Mouse (Mus musculus) limb, embryonic 11.5 days (tissue): ENCODE data around the gene Phc2. TPM values are rescaled to one million over a fixed set of nuclear protein-coding genes. Genes with fewer than 3 reads are reported as not detected.

ENCODE experiments used
- ATAC-seq: fragments of 200-750 bp; cut with Nextera tagmentation; 2 replicates; pipeline ENCODE4 v1.8.0; 2017; ENCODE audit warnings: low read depth; ENCODE audit not compliant: insufficient number of reproducible peaks, low FRiP score, low TSS enrichment
- DNase-seq: peaks from one replicate; pipeline ENCODE4 v3.0.0-alpha.2; 2015; ENCODE audit warnings: low spot score
- H3K27ac ChIP-seq: fragments of 300-500 bp; sonication (generic); replicated peaks from 2 replicates; pipeline ENCODE4 v1.5.1; 2014; ENCODE audit warnings: low read depth, mild to moderate bottlenecking, low read length
- H3K27me3 ChIP-seq: fragments of 300-500 bp; sonication (generic); 2 replicates; pipeline ENCODE4 v1.6.1; 2014; ENCODE audit warnings: mild to moderate bottlenecking, low read length, mixed read lengths; ENCODE audit not compliant: control insufficient read depth, insufficient read depth
- H3K36me3 ChIP-seq: fragments of 300-500 bp; sonication (generic); 2 replicates; pipeline ENCODE4 v1.6.1; 2014; ENCODE audit warnings: mild to moderate bottlenecking, low read length, moderate library complexity, mixed read lengths; ENCODE audit not compliant: control insufficient read depth, insufficient read depth
- H3K4me1 ChIP-seq: fragments of 300-500 bp; sonication (generic); 2 replicates; pipeline ENCODE4 v1.6.1; 2014; ENCODE audit warnings: low read length, mixed read lengths; ENCODE audit not compliant: control insufficient read depth, insufficient read depth
- H3K4me2 ChIP-seq: fragments of 300-500 bp; sonication (generic); 2 replicates; pipeline ENCODE4 v1.6.1; 2014; ENCODE audit warnings: low read depth, mild to moderate bottlenecking, moderate library complexity; ENCODE audit not compliant: severe bottlenecking
- H3K4me3 ChIP-seq: fragments of 300-500 bp; sonication (generic); 2 replicates; pipeline ENCODE4 v1.5.1; 2014; ENCODE audit warnings: low read depth, low read length
- H3K9ac ChIP-seq: fragments of 300-500 bp; sonication (generic); 2 replicates; pipeline ENCODE4 v1.6.1; 2014; ENCODE audit warnings: mild to moderate bottlenecking, low read length
- H3K9me3 ChIP-seq: fragments of 300-500 bp; sonication (generic); 2 replicates; pipeline ENCODE4 v1.6.1; 2016; ENCODE audit warnings: low read length; ENCODE audit not compliant: control insufficient read depth
- WGBS: fragments of 180-500 bp; shearing (Covaris S2); extraction: QIAGEN DNeasy Blood & Tissue Kit; methylation state at CpG from one replicate; pipeline ENCODE4 v1.1.7; 2014; 5-methylcytosine and 5-hydroxymethylcytosine counted together
- polyA plus RNA-seq: library from polyadenylated mRNA; unstranded; fragments of >200 nt; fragmentation: Nextera tagmentation; extraction: Ambion mirVana; gene quantifications from 2 replicates; pipeline ENCODE4 v1.2.1, GENCODE M21; 2014

Phc2 gene
- polyA plus RNA-seq, 1 experiment from 2014 or later = 63.2 TPM

DNA sequence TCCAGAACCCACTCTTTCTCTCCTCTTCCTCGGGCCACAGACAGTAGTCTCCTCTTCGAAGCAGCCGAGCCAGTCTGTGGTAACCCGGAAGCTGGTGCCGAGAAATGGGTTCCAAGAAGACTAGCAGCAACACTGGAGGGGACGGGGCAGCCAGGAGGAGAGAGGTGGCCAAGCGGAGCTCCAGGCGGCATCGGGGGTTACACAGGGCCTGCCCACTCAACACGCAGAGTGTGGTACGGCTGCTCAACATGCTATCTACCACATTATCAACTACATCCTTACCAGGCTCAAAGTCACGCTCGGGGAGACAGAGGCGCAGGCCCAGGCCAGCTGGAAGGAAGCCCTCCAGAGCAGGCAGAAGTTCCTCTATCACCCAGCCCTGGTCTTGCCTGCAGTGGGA, 38.7 kb upstream of the Phc2 start:
- Histone ChIP-seq H3K4me2 (no peak overlapping the region), H3K27me3 (no peaks in the 10 kb centered on the region), H3K36me3 (no peaks in the 10 kb centered on the region), H3K27ac (no peak overlapping the region), H3K9ac (no peak overlapping the region), H3K4me1 (peaks cover 13% of the 10 kb centered on the region), H3K9me3 (no peaks in the 10 kb centered on the region), H3K4me3 (no peak overlapping the region)
- ATAC-seq (no peak), DNase-seq (no peak)
- WGBS = 92% methylated on average over 14 of the region's 14 CpGs

DNA sequence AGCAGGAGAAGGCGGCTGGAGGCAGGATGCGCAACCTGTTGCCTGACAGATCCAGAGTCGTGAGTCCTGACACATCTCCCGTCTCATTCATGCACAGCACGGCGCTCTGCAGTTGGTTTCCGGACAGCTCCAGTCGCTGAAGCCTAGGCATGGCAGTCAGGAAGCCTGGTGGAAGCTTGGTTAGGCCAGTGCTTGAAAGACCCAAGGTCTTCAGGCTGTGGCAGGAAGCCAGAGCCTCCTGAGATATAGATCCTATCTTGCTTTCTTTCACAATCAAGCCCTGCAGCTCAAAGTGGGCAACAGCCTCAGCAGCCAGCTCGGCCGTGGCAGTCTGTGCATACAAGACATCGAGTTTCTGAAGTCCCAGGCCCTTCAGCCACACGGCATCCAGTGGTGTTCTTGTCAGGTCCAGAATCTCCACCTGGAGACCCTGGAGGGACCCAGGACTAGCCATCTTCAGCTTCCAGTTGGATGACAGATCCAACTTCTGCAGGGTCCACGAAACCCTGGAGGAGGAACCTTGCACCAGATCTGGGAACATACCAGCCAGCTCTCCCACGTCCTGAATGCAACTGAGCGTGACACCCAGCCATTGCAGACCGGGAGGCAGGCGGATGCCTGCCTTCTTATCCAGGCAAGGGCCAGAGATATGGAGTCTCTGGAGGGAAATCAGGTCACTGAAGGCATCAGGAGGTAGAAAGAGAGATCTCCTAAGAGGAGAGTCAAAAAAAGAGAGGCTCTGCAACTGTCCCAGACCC, 37.0 kb upstream of the Phc2 start:
- 78% methylated on average over 17 of the region's 17 CpGs for WGBS

DNA sequence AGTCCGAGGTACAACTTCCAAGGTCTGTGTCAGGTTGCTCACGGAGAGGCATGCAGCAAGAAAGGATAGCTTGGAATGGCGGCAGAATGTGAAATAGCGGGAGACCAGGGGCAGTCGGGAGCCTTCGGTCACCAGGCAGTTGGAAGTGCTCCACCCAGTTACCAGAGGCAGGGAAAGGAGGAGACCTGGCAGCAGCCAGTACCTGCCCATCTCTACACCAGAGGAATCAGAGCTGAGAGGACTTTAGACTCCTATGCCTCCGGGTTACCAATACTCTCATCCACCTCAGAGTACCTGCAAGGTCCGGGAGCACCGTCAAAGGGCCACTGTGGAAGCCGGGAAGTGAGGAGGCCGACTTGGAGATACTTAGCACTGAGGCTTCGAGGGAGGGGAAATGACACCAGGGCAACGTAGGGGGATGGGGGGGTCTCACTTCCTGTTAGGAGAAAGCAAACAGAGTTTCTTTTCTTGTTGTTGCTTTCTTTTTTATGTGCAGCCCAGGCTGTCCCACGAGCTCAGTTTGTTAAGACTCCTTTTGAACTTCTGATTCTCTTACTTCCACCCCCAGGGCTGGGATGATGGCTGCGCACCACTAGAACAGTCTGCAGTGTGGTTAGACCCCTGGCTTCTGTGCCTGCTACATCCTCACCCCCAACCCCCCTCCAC, 36.1 kb upstream of the Phc2 start, which contains the start of gene Tlr12:
Tlr12 (minus strand) TSS at position 374 of the 666 bp plus-strand sequence.
- no peak for DNase-seq
- H3K36me3 ChIP-seq = no peaks in the 10 kb centered on the region
- H3K27me3 ChIP-seq = no peaks in the 10 kb centered on the region
- H3K9me3 ChIP-seq = no peaks in the 10 kb centered on the region
- H3K4me3 ChIP-seq = no peak within 1 kb of the TSS
- 45% methylated on average over 15 of the region's 15 CpGs for WGBS
- H3K27ac ChIP-seq = peak within 1 kb of the TSS; percentile 30; the same call in 1 of the 2 replicates
- H3K9ac ChIP-seq = no peak within 1 kb of the TSS
- H3K4me1 ChIP-seq = peaks cover 13% of the 10 kb centered on the region
- no peak for ATAC-seq
- 0 out of 2 replicates have a peak within 1 kb of the TSS, but pooled peaks have one; percentile 7 for H3K4me2 ChIP-seq

More for the DNA sequence above, 37.0 kb upstream of the Phc2 start:
- Histone ChIP-seq H3K4me3 (no peak overlapping the region), H3K4me2 (no peak overlapping the region), H3K36me3 (no peaks in the 10 kb centered on the region), H3K9me3 (no peaks in the 10 kb centered on the region), H3K27me3 (no peaks in the 10 kb centered on the region), H3K27ac (no peak overlapping the region), H3K4me1 (peaks cover 13% of the 10 kb centered on the region), H3K9ac (no peak overlapping the region; the same call in 1 of the 2 replicates)
- DNase-seq (no peak), ATAC-seq (no peak)

DNA sequence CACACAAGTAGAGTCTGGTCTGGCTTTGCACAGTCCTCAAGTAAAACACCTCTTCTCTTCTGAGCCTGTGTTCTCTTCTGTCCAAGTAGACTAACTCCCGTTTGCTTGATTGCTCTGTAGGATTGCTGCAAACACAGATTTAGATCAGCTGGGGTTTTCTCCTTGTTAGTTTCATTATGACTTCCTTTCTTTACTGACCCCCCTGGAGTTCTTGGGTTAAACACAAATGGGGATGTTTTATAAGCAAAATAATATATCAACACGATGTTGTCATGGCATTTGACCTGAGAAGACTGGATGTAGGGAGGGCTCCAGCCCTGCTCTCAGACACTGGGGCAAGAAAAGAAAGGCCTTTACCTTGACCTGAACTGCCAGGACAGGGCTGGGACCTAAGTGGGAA, 35.5 kb upstream of the Phc2 start:
- H3K27me3 ChIP-seq = no peaks in the 10 kb centered on the region
- peaks cover 13% of the 10 kb centered on the region for H3K4me1 ChIP-seq
- peak overlapping the region; percentile 30; the same call in 1 of the 2 replicates for H3K27ac ChIP-seq
- no peaks in the 10 kb centered on the region for H3K9me3 ChIP-seq
- H3K36me3 ChIP-seq = no peaks in the 10 kb centered on the region
- no peak overlapping the region for H3K4me2 ChIP-seq
- no peak for DNase-seq
- H3K9ac ChIP-seq = no peak overlapping the region
- WGBS = 25% methylated on average over 2 of the region's 2 CpGs
- no peak overlapping the region for H3K4me3 ChIP-seq
- ATAC-seq = no peak

DNA sequence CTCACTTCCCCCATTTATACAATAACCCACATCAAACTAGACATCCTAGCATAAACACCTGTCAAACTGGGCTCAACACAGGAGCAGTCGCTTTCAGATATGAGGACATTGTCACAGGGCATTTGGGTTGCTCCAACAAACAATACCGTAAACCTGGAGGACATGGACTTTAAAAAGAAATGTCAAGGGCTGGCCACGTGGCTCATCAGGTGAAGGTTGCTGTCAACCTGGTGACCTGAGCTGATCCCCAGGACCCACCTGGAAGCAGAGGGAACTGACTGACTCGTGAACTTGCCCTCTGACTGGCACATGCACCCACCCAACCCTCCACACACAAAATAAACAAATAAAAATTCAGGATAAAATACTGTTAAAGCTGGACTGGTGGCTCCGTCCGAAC, 33.9 kb upstream of the Phc2 start:
- H3K36me3 ChIP-seq = no peaks in the 10 kb centered on the region
- no peaks in the 10 kb centered on the region for H3K9me3 ChIP-seq
- ATAC-seq (no peak), DNase-seq (no peak)
- H3K27ac ChIP-seq = no peak overlapping the region
- no peak overlapping the region for H3K9ac ChIP-seq
- no peak overlapping the region for H3K4me2 ChIP-seq
- H3K4me3 ChIP-seq = no peak overlapping the region
- WGBS = 86% methylated on average over 6 of the region's 6 CpGs
- no peaks in the 10 kb centered on the region for H3K27me3 ChIP-seq
- peaks cover 13% of the 10 kb centered on the region for H3K4me1 ChIP-seq

DNA sequence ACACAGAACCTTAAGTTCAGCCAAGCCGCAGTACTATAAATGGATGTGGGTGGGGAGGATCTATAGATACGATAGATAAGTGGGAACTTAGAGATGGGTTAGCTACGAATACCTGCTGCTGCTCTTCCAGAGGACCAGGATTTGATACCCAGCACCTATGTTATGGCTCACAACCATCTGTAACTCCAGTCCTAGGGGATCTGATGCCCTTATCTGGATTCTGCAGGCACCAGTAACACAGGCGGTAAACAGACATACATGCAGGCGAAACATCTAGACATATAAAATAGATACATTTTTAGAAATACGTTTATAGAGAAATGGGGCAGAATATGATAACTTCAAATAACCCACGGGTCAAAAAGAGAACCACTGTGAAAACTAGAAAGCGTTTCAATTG, 33.4 kb upstream of the Phc2 start:
- no peak for ATAC-seq
- Histone ChIP-seq H3K27me3 (no peaks in the 10 kb centered on the region), H3K9me3 (no peaks in the 10 kb centered on the region), H3K4me1 (peaks cover 13% of the 10 kb centered on the region), H3K4me2 (no peak overlapping the region), H3K4me3 (no peak overlapping the region), H3K36me3 (no peaks in the 10 kb centered on the region), H3K27ac (no peak overlapping the region), H3K9ac (no peak overlapping the region)
- DNase-seq = no peak
- WGBS = 92% methylated on average over 8 of the region's 8 CpGs

DNA sequence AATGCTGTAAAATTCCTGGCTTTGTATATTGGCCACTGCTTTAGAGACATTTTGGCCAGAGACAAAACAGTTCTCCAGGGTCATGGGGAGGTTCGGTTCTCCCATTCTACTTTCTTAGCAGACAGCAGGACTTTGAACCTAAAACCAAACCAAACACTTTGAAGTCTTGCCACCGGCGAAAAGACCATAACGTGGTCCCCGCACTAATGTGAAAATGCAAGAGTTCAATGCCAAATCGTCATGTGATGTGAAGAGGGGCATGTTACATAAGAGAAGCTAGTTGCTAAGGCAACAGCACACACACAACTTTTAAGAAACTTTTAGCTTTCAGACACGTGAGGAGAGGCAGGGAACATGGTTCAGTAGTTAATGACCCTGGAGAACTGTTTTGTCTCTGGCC, 19.1 kb upstream of the Phc2 start:
- Histone ChIP-seq H3K27ac (no peak overlapping the region), H3K4me1 (peaks cover 19% of the 10 kb centered on the region)
- no peak for DNase-seq

DNA sequence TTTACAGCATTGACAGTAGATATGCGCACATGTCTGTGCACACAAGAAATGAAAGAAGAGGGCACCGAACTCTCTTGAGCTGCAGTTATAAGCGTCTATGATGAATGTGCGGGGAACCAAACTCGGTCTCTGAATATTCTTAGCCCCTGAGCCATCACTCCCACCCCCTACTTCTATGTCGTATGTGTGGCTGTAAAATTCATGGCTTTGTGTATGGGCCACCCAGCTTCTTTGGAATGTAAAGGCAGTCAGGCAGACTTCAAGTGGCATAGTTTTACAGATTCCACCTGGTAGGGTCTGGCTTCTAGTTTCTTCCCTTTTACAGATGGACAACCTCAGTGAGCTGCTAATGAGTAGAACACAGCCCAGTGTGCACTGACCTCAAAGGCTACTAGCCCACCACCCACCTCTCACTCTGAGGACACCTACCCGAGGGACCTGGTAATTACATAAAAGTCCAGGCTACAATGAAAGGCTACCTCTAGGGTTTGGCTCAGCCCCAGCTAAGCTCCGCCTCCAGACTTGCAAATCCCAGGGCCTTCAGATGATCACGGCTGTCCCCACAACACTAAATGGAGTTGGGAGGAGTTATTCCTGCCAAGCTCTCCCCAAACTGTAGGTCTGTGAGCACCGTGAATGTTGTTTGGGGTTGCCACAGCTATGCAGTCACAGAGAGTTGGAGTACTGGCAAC, 18.5 kb upstream of the Phc2 start:
- Histone ChIP-seq H3K9me3 (no peaks in the 10 kb centered on the region), H3K9ac (no peak overlapping the region), H3K36me3 (no peaks in the 10 kb centered on the region), H3K4me3 (no peak overlapping the region), H3K27me3 (no peaks in the 10 kb centered on the region), H3K27ac (peak overlapping the region; percentile 70; the same call in 1 of the 2 replicates), H3K4me1 (peaks cover 19% of the 10 kb centered on the region), H3K4me2 (no peak overlapping the region)
- DNase-seq = peak; percentile 62
- 47% methylated on average over 10 of the region's 10 CpGs for WGBS
- peak; percentile 18; the same call in 1 of the 2 replicates for ATAC-seq

More for the DNA sequence above, 19.1 kb upstream of the Phc2 start:
- H3K36me3 ChIP-seq = no peaks in the 10 kb centered on the region
- no peak overlapping the region for H3K4me2 ChIP-seq
- no peak for ATAC-seq
- 76% methylated on average over 7 of the region's 7 CpGs for WGBS
- H3K27me3 ChIP-seq = no peaks in the 10 kb centered on the region
- H3K4me3 ChIP-seq = no peak overlapping the region
- no peaks in the 10 kb centered on the region for H3K9me3 ChIP-seq
- H3K9ac ChIP-seq = no peak overlapping the region
